Mouse (Mus musculus): Measurements from ENCODE around the gene Tkt. TPM values are rescaled to one million over a fixed set of nuclear protein-coding genes. Genes with fewer than 3 reads are reported as not detected.
"Not testable (repeated sequence)": the region's sequence is repeated elsewhere in the genome, so short reads cannot be mapped to it uniquely, and the experiment has no call there.

Tkt gene
- polyA plus RNA-seq, 1 experiment from 2014 or later: 228 TPM

GRCm38 (mm10) chr14:30531896-30532295 is 16.3 kb upstream of the Tkt start:
- WGBS: 92% methylated on average over 6 of the region's 6 CpGs

GRCm38 (mm10) chr14:30533780-30534450 is 14.2 kb upstream of the Tkt start:
- ATAC-seq (ENCODE audit: low FRiP score, low read depth): no peak
- Histone ChIP-seq H3K4me2 (replicated peaks) (no peak overlapping the region), H3K4me1 (peaks cover 8% of the 10 kb centered on the region; the same call in 1 of the 2 replicates), H3K36me3 (peaks cover 7% of the 10 kb centered on the region), H3K9ac (no peak overlapping the region), H3K9me3 (no peaks in the 10 kb centered on the region), H3K4me3 (no peak overlapping the region), H3K27ac (no peak overlapping the region), H3K27me3 (no peaks in the 10 kb centered on the region)
- 85% methylated on average over 6 of the region's 6 CpGs for WGBS

More at GRCm38 (mm10) chr14:30531896-30532295, 16.3 kb upstream of the Tkt start:
- Histone ChIP-seq H3K4me1 (peaks cover 8% of the 10 kb centered on the region; the same call in 1 of the 2 replicates), H3K36me3 (peaks cover 23% of the 10 kb centered on the region), H3K9me3 (no peaks in the 10 kb centered on the region), H3K4me2 (replicated peaks) (no peak overlapping the region), H3K9ac (no peak overlapping the region), H3K4me3 (no peak overlapping the region), H3K27me3 (no peaks in the 10 kb centered on the region), H3K27ac (no peak overlapping the region)
- ATAC-seq (ENCODE audit: low FRiP score, low read depth): no peak

- H3K4me3 ChIP-seq: no peak overlapping the region
- ATAC-seq (ENCODE audit: low FRiP score, low read depth): no peak
- H3K9ac ChIP-seq: no peak overlapping the region
- H3K4me1 ChIP-seq: no peaks in the 10 kb centered on the region
- 80% methylated on average over 10 of the region's 10 CpGs for WGBS
- H3K27ac ChIP-seq: no peak overlapping the region
- no peaks in the 10 kb centered on the region for H3K36me3 ChIP-seq
- H3K4me2 ChIP-seq (replicated peaks): no peak overlapping the region
- H3K9me3 ChIP-seq: no peaks in the 10 kb centered on the region
- no peaks in the 10 kb centered on the region for H3K27me3 ChIP-seq
Observed at GRCm38 (mm10) chr14:30541541-30541940, 6.6 kb upstream of the Tkt start.

- 72% methylated on average over 5 of the region's 5 CpGs for WGBS
- H3K9ac ChIP-seq; ATAC-seq (ENCODE audit: low FRiP score, low read depth); H3K4me3 ChIP-seq; H3K36me3 ChIP-seq; H3K4me1 ChIP-seq; H3K9me3 ChIP-seq; H3K27me3 ChIP-seq; H3K27ac ChIP-seq; H3K4me2 ChIP-seq (replicated peaks): not testable (repeated sequence)
Observed at GRCm38 (mm10) chr14:30543331-30543730, 4.8 kb upstream of the Tkt start.

GRCm38 (mm10) chr14:30548965-30549776 is 1.0 kb downstream of the Tkt start:
- under 1% methylated on average over 61 of the region's 69 CpGs for WGBS
- Histone ChIP-seq H3K9ac (peak overlapping the region; percentile 93), H3K36me3 (peaks cover 3% of the 10 kb centered on the region; the same call in 1 of the 2 replicates), H3K27me3 (no peaks in the 10 kb centered on the region), H3K4me1 (peaks cover 28% of the 10 kb centered on the region), H3K4me2 (replicated peaks) (peak overlapping the region; percentile 82), H3K9me3 (no peaks in the 10 kb centered on the region), H3K4me3 (peak overlapping the region; percentile 85), H3K27ac (peak overlapping the region; percentile 92)
- peak; percentile 95 for ATAC-seq (ENCODE audit: low FRiP score, low read depth)

GRCm38 (mm10) chr14:30549777-30550149 is 1.6 kb downstream of the Tkt start:
- Histone ChIP-seq H3K4me3 (peak overlapping the region; percentile 85), H3K4me2 (replicated peaks) (peak overlapping the region; percentile 82), H3K4me1 (peaks cover 28% of the 10 kb centered on the region), H3K9me3 (no peaks in the 10 kb centered on the region), H3K36me3 (peaks cover 9% of the 10 kb centered on the region), H3K9ac (peak overlapping the region; percentile 93), H3K27ac (peak overlapping the region; percentile 92; the same call in 1 of the 2 replicates), H3K27me3 (no peaks in the 10 kb centered on the region)
- peak; percentile 26; the same call in 1 of the 2 replicates for ATAC-seq (ENCODE audit: low FRiP score, low read depth)
- WGBS: 0% methylated on average over 10 of the region's 10 CpGs

GRCm38 (mm10) chr14:30550232-30551070 is 2.3 kb downstream of the Tkt start:
- H3K27ac ChIP-seq: peak overlapping the region; percentile 92; the same call in 1 of the 2 replicates
- H3K4me1 ChIP-seq: peaks cover 28% of the 10 kb centered on the region
- peaks cover 10% of the 10 kb centered on the region for H3K36me3 ChIP-seq
- H3K4me3 ChIP-seq: peak overlapping the region; percentile 85
- no peak for ATAC-seq (ENCODE audit: low FRiP score, low read depth)
- 32% methylated on average over 8 of the region's 8 CpGs for WGBS
- peak overlapping the region; percentile 82 for H3K4me2 ChIP-seq (replicated peaks)
- H3K9ac ChIP-seq: peak overlapping the region; percentile 93
- H3K27me3 ChIP-seq: no peaks in the 10 kb centered on the region
- H3K9me3 ChIP-seq: 0 out of 2 replicates have a peak, but pooled peaks cover 1% of the 10 kb centered on the region

- Histone ChIP-seq H3K9ac (no peak overlapping the region), H3K4me1 (peaks cover 28% of the 10 kb centered on the region), H3K36me3 (peaks cover 21% of the 10 kb centered on the region), H3K4me3 (peak overlapping the region; percentile 85), H3K4me2 (replicated peaks) (peak overlapping the region; percentile 82), H3K27ac (no peak overlapping the region), H3K9me3 (0 out of 2 replicates have a peak, but pooled peaks cover 3% of the 10 kb centered on the region), H3K27me3 (no peaks in the 10 kb centered on the region)
- no peak for ATAC-seq (ENCODE audit: low FRiP score, low read depth)
- 75% methylated on average over 5 of the region's 5 CpGs for WGBS
Observed at GRCm38 (mm10) chr14:30551509-30551908, 3.4 kb downstream of the Tkt start.

- Histone ChIP-seq H3K27ac (no peak overlapping the region), H3K4me2 (replicated peaks) (no peak overlapping the region), H3K4me1 (peaks cover 28% of the 10 kb centered on the region), H3K9ac (no peak overlapping the region), H3K36me3 (peaks cover 26% of the 10 kb centered on the region), H3K27me3 (no peaks in the 10 kb centered on the region), H3K4me3 (no peak overlapping the region), H3K9me3 (0 out of 2 replicates have a peak, but pooled peaks cover 3% of the 10 kb centered on the region)
- ATAC-seq (ENCODE audit: low FRiP score, low read depth): no peak
- WGBS: 91% methylated on average over 2 of the region's 2 CpGs
Observed at GRCm38 (mm10) chr14:30551981-30552380, 3.8 kb downstream of the Tkt start.

- Histone ChIP-seq H3K9me3 (0 out of 2 replicates have a peak, but pooled peaks cover 3% of the 10 kb centered on the region), H3K4me1 (peaks cover 24% of the 10 kb centered on the region), H3K27ac (no peak overlapping the region), H3K4me2 (replicated peaks) (no peak overlapping the region), H3K4me3 (no peak overlapping the region), H3K9ac (no peak overlapping the region), H3K27me3 (no peaks in the 10 kb centered on the region), H3K36me3 (peaks cover 35% of the 10 kb centered on the region)
- 85% methylated on average over 4 of the region's 4 CpGs for WGBS
- ATAC-seq (ENCODE audit: low FRiP score, low read depth): no peak
Observed at GRCm38 (mm10) chr14:30553185-30553584, 5.0 kb downstream of the Tkt start.

GRCm38 (mm10) chr14:30556651-30557050 is 8.5 kb downstream of the Tkt start:
- no peak for ATAC-seq (ENCODE audit: low FRiP score, low read depth)
- H3K36me3 ChIP-seq: peaks cover 69% of the 10 kb centered on the region
- no peak overlapping the region for H3K27ac ChIP-seq
- no peaks in the 10 kb centered on the region for H3K27me3 ChIP-seq
- H3K4me1 ChIP-seq: peaks cover 1% of the 10 kb centered on the region
- no peak overlapping the region for H3K9ac ChIP-seq
- WGBS: 89% methylated on average over 2 of the region's 2 CpGs
- 0 out of 2 replicates have a peak, but pooled peaks cover 3% of the 10 kb centered on the region for H3K9me3 ChIP-seq
- H3K4me2 ChIP-seq (replicated peaks): no peak overlapping the region
- no peak overlapping the region for H3K4me3 ChIP-seq

Measured in limb, embryonic 13.5 days (tissue).